Mouse (Mus musculus) T-cell, adult 2 months (primary cell): Measurements from ENCODE around the gene Plcg1.
A peak's percentile ranks its signal among the peaks of the same experiment; 100 is the strongest.

Experiments
- DNase-seq: peaks from one replicate; pipeline ENCODE4 v3.0.0; 2022; ENCODE audit warnings: low spot score

Plcg1 gene

DNA sequence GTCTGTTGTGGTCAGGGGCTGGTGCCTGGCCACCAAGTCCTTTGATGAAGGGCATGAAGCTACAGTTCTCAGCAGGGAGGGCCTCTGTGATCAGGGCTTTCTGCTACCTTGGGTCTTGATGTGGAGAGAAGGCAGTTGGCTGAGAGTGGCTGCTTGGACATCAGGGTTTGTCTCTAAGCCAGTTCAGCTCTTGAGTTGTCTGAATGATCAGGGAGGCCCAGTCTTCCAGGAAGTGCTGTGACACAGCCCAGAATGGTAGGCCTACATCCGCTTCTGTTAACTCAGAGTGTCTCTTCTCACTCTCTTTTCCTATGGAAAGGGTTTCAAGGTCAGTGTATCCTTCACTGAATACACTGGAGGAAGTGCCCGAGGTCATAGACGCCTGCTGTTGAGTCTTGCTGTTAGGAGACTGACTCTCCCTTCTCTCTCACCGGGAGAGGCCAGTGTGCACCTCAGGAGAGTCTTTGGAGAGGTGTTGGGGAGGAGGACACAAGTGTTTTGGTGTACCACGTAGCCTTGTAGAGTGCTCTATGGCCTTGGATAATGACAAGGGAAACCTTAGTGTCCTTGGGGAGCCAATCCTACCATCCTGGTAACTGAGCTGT lies 4.7 kb downstream of the Plcg1 start:
- DNase-seq, result no peak

GRCm38 (mm10) chr2:160736466-160736865 lies 5.4 kb downstream of the Plcg1 start:
- DNase-seq, result no peak

DNA sequence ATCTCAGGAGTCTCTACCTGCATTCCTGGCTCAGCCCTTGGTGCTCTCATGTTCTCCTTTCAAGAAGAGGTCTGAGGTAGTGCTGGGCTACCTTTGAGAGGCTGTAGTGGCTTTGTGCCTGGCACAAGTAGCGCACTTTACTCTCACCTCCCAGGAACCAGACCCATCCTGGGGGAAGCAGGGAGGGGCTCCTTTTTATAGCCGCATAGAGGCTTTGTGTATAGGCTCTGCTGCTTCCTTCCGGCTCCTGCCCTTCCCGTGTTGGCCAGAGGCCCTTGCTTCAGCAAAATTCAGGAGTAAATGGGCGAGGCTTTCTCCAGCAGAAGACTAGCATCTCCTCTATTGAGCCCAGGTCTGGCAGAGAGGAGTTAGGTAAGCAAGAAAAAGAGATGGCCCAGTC lies 7.3 kb downstream of the Plcg1 start:
- DNase-seq, result no peak

DNA sequence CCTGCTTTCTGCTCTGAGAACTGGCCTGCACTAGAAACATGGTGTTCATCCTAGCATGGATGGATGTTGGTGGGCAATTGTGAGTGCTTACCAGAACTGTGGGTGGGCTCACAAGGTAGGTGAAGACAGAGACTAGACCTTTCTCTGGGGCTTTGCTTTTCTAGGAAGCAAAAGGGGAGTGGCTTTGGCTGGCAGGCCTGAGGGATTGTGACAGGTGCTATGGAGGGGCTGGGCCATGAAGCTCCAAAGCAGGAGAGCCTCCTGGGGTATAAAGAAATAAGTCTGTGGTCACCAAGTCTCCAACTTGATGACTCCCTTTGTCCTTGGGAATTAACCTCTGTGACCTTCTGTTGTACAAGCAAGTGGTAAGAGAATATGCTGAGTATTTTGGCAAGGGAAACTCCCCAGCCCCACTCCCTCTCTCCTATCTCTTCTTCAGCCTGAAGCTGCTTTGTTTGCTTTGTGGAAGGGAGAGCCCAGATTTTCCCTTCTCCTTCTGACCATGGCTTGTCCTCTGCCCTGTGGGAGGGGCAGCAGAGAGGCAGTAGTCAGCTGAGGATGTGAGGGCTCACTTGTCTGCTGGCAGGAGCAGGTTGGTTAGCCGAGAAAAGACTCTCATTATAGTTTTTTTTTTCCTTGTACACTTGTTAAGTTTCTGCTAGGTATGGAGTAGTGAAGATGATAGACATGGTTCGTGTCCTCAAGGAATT lies 8.7 kb downstream of the Plcg1 start:
- DNase-seq, result no peak

- peak; percentile 76 for DNase-seq
Observed at GRCm38 (mm10) chr2:160740521-160741156, 9.5 kb downstream of the Plcg1 start.

GRCm38 (mm10) chr2:160741580-160741979 lies 10.5 kb downstream of the Plcg1 start:
- DNase-seq, result no peak

DNA sequence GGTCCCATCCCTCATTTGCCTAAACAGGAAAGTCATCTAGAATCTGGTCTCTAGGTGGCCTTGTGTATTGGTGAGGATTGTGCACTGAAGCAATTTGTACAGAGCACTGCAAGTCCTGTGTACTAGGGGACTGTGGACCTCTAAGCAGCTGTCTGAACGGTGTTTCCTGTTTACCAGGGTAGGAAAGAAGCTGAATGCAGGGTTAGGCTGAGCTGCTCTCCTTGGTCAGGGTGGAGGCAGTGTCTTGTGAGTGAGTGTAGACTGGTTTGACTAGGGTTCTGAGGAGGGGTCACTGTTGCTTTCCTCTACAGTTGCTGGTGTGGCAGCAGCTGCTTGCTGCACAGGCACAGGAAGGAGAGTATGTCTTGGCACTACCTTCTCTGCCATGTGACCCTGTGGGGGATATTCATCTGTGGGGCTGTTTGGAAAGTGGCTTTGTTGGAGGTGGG lies 11.1 kb downstream of the Plcg1 start:
- DNase-seq, result peak; percentile 59

DNA sequence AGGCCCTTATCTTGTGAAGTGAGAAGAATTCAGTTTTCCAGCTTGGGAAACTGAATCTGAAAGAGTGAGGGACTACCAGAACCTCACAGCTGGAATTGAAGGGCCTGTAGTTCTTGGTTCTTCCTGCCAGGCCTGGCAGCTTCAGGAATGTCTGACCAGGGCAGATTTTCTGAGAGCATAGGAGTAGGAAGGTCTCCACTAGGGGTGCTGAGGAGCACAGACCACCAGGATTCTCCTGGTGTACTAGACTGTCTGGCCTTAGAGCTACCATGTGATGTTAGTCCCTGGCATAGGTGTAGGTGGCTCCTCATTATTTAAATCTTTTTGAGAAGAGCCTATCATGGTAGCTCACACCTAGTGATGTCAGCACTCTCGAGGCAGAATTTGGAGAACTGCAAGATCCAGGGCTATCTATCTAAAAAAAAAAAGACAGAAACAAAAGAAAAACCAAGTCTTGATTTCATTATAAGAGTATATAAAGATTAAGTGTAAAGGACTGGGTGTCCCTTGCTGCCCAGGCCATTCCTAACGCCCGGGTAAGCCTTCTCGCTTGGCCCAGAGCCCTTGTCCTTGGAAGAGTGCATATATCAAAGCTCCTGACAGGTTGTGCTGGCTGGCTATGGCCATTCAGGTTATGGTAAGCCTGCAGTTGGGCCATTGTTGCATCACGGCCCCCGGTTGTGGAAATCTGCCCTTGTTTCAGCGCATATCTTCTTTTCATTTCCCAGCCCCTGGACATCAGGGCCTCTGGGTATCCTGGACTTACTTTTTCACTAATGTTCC lies 13.1 kb downstream of the Plcg1 start:
- DNase-seq, result peak; percentile 49

- DNase-seq, result no peak
Observed at GRCm38 (mm10) chr2:160744823-160745210, 13.7 kb downstream of the Plcg1 start.

DNA sequence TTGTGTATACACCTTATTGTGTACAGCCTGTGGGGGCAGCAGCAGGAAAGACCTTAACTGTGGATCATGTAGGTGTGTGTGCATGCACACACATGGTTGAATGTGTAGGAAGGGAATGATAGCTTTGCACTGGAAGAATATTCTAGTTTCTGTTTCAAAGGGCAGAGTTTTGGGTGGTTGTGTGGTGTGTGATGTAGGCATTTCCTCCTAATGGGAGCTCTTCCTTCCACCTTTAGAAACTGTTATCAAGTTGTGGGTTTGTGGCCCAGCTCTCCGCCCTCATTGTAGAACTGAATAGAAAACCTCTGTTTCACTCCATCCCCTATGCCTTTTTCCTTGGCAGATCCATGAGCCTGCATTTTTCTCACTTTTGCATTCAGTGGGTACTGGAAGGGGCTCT lies 14.4 kb downstream of the Plcg1 start:
- peak; percentile 35 for DNase-seq

- peak; percentile 49 for DNase-seq
Observed at GRCm38 (mm10) chr2:160746637-160747036, 15.5 kb downstream of the Plcg1 start.

- DNase-seq, result no peak
Observed at GRCm38 (mm10) chr2:160747075-160747474, 16.0 kb downstream of the Plcg1 start.

DNA sequence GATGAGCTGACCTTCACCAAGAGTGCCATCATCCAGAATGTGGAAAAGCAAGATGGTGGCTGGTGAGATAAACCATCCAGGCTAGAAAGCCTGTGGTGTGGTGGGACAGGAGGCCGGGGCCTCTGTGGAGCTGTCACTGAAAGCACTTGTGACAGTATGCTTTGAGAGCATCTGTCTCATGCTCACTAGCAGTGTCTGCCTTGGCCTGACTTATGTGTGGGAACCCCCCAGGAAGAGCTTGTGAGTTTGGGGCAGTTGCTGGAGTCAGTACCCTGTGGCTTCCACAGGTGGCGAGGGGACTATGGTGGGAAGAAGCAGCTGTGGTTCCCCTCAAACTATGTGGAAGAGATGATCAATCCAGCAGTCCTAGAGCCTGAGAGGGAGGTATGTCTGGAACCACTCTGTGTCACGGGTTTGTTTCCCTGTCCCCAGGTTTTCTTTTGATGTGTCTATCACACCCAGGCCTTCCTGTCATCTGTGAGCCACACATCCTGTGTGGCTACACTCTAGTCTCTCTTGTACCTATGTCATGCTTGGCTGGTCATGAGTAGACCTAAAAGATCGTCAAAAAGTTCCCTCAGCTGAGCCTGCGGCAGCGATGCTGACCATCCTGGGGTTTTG lies 25.6 kb downstream of the Plcg1 start:
- DNase-seq, result peak; percentile 82

DNA sequence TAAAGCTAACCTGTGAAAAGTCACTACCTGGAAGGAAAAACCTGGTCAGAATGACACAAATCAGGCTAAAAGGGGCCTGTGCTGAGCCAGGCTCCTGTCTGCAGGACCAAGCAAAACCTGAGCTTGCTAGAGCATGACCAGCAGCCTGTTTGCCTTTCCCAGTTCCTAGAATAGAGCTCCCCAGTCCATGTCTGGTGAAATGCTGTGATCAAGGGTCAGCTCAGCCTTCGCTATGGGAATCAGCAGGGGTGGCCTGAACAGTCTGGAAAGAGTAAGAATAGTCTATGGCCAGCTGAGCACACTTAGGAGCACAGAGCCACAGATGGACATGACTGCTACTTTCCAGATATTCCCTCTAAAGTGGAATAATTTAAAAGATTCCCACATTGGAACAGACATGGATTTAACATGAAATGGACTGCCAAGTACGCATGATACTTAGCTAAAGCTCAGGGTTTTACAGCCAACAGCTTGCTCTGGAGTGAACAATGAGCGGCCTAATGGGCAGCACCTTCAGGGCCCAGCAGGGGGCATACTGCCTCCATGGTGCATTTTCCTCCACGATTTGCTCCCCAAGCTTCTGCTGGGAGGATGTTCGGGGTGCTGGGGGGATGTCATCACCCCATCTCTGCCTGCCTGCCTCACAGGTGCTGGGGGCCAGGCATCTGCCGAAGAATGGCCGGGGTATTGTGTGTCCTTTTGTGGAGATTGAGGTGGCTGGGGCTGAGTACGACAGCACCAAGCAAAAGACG lies 29.5 kb downstream of the Plcg1 start:
- DNase-seq, result no peak

DNA sequence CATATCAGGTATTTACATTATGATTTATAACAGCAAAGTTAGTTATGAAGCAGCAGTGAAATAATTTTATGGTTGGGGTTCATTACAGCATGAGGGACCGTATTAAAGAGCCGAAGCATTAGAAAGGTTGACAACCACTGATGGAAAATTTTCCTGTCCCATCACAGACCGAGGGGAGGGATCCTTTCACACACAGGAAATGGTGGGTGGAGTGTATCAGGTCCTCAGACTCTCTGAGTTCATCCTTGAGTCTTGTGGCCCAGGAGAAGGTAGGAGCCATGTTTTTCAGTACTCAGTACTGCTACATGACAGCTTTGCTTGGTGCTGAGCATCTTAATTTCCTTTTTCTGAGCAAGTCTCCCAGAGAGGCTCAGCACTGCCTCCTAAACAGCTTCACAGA lies 32.7 kb downstream of the Plcg1 start:
- no peak for DNase-seq

DNA sequence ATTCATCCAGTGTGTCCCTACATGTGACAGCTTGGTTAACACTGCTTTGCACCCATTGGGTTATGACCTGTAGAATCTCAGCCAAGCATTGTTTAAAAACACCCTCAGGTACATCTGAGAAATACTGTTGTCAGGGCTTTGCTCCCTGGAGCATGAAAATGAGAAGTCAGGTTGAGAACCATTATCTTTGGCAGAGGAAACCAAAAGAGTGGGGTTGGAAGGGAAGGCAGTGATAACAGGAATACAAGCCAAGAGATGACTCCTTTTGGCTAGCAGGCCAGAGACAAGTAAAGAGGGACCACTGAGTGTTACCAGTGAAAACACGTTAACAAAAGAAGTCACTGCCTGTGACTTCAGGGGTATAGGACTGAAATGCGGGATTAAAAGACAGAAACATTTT lies 33.3 kb downstream of the Plcg1 start:
- DNase-seq, result no peak

GRCm38 (mm10) chr2:160765096-160765495 lies 34.0 kb downstream of the Plcg1 start:
- DNase-seq, result no peak

- no peak for DNase-seq
Observed at GRCm38 (mm10) chr2:160766371-160766771, 35.3 kb downstream of the Plcg1 start.

GRCm38 (mm10) chr2:160767201-160767600 lies 36.1 kb downstream of the Plcg1 start:
- DNase-seq, result no peak

GRCm38 (mm10) chr2:160768097-160768695 lies 37.1 kb downstream of the Plcg1 start:
- DNase-seq, result no peak

- DNase-seq, result no peak
Observed at GRCm38 (mm10) chr2:160768997-160769396, 37.9 kb downstream of the Plcg1 start.
